Mouse (Mus musculus) 3T3-L1 (cell line): ENCODE results near the gene Rc3h1.
"Not testable (repeated sequence)": the region's sequence is repeated elsewhere in the genome, so short reads cannot be mapped to it uniquely, and the experiment has no call there.

Experiments used
- DNase-seq: peaks from one replicate; pipeline ENCODE4 v3.0.0-alpha.2; 2015; ENCODE audit warnings: low read depth, low spot score

Gene Rc3h1

GRCm38 (mm10) chr1:160906057-160906557, at the start of gene Rc3h1:
TSS of gene Rc3h1 (plus strand) at chr1:160906418.
- peak; percentile 81 for DNase-seq

DNA sequence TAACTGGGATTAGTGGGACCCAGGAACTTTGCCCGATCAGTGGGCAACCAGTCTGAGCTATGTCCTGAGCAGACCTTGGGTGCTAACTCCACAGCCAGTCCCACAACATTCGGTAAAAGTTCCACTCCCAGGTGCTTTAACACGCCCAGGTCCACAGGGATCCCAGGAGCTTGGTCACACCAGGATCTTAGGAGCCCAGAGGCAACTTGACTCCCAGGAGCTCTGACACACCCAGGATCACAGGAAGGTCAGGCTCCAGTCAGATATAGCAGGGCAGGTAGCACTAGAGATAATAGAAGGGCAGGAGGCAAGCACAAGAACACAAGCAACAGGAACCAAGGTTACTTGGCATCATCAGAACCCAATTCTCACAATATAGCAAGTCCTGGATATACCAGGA, 48.1 kb upstream of the Rc3h1 start:
- DNase-seq = no peak

- not testable (repeated sequence) for DNase-seq
Observed at GRCm38 (mm10) chr1:160859874-160860273, 46.3 kb upstream of the Rc3h1 start.

- DNase-seq = no peak
Observed at GRCm38 (mm10) chr1:160861142-160861541, 45.1 kb upstream of the Rc3h1 start.

DNA sequence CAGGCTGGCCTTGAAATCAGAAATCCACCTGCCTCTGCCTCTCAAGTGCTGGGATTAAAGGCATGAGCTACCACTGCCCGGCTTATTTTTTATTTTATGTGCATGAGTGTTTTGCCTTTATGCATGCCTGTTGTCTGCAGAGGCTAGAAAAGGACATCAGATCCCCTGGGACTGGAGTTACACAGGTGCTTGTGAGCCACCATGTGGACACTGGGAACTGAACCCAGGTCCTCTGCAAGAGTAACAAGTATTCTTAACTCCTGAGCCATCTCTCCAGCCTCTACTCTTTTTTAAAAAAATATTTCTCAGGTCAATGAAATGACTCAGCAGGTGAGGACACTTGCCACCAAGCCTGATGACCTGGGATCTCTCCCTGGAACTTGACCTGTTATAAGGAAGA, 44.6 kb upstream of the Rc3h1 start:
- no peak for DNase-seq

- DNase-seq = peak; percentile 64
Observed at GRCm38 (mm10) chr1:160863027-160863426, 43.2 kb upstream of the Rc3h1 start.

DNA sequence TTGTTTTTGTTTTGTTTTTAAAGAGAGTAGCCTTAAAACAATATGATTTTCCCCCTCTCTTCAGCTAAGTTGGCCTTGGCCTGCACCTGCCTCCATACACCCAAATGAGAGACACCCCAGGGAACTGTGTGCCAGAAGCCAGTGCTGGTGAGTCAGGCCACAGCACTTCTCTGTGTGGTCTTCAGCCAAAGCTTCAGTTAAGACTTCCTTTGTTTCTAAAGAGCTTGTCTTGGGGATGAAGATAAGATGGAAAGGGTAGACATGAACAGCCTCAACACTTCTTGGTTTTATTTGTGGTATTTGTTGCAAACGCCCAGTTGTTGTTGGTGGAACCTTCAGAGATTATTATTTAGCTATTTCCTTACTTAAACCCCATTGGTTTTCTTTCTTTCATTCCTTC, 31.5 kb upstream of the Rc3h1 start:
- peak; percentile 58 for DNase-seq

GRCm38 (mm10) chr1:160876968-160877367, 29.2 kb upstream of the Rc3h1 start:
- DNase-seq = peak; percentile 72

- DNase-seq = peak; percentile 82
Observed at GRCm38 (mm10) chr1:160878485-160878884, 27.7 kb upstream of the Rc3h1 start.

DNA sequence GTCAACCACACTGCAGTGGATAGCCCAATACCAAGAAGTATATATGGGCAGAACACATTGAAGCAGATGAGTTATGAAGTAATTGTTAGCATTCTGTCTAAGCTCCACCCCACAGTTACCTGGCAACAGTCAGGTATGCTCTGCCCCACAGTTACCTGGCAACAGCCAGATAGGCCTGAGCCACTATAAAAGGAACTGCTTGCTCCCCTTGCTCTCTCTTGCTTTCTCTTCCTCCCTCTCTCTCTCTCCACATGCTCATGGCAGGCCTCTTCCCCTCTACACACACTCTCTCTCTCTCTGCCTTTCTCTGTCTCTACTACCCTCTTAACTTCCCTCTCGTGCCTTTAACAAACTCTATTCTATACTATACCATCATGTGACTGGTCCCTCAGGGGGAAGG, 24.8 kb upstream of the Rc3h1 start:
- DNase-seq = not testable (repeated sequence)

- no peak for DNase-seq
Observed at GRCm38 (mm10) chr1:160881968-160882367, 24.2 kb upstream of the Rc3h1 start.

DNA sequence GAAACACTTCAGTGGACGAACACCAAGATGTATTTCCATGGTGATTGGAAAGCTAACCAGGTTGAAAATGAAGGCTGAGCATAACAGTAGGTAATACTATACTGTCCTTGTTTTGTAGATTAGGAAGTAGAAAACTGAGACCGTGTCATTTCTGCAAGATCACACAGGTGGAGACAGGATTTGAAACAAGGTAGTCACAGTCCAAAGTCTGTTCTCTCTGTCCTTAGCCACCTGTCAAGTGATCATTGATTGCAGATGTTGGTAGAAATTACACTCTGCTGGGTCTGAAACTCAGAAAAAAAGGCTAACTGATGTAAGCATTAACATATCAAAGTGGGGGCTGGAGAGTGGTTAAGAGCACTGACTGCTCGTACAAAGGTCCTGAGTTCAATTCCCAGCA, 21.9 kb upstream of the Rc3h1 start:
- DNase-seq = no peak

- DNase-seq = no peak
Observed at GRCm38 (mm10) chr1:160884993-160885392, 21.2 kb upstream of the Rc3h1 start.

DNA sequence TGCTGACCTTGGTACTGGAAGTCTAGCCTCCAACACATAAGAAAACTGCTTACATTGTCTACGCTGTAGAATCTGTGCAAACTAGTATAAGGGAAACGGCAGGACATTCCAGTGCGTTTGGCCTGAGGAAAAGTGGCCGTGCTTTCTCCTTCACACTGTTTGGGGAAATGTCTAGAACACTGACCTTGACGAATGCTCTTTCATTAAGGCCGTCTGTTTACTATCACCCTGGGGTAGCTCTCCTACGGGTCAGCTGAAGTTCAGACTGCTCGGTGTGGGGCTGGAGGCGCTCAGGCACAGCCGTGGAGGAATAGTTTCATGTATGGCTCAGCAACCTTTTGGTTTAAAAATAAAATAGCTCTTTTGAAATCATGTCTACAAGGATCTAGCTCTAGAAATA, 6.5 kb upstream of the Rc3h1 start:
- DNase-seq = no peak

DNA sequence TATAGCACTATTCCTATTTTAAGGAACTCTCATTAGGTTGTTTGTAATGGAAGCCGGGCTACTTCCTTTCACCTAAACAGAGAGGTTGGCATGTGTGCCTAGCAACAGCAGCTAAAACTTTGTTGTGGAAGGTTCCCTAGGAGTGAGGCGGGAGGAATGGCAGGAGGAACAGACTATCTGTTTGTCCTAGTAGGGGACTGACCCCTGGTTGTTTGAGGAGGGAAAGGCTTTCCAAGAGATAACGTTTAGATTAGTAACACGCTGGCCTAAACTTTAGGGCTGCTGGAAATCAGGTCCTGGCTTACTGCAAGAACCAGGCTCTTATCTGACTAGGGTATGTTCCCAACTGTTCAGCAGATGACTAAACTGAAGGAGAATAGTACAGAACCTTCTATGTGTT, 2.2 kb upstream of the Rc3h1 start:
- no peak for DNase-seq

DNA sequence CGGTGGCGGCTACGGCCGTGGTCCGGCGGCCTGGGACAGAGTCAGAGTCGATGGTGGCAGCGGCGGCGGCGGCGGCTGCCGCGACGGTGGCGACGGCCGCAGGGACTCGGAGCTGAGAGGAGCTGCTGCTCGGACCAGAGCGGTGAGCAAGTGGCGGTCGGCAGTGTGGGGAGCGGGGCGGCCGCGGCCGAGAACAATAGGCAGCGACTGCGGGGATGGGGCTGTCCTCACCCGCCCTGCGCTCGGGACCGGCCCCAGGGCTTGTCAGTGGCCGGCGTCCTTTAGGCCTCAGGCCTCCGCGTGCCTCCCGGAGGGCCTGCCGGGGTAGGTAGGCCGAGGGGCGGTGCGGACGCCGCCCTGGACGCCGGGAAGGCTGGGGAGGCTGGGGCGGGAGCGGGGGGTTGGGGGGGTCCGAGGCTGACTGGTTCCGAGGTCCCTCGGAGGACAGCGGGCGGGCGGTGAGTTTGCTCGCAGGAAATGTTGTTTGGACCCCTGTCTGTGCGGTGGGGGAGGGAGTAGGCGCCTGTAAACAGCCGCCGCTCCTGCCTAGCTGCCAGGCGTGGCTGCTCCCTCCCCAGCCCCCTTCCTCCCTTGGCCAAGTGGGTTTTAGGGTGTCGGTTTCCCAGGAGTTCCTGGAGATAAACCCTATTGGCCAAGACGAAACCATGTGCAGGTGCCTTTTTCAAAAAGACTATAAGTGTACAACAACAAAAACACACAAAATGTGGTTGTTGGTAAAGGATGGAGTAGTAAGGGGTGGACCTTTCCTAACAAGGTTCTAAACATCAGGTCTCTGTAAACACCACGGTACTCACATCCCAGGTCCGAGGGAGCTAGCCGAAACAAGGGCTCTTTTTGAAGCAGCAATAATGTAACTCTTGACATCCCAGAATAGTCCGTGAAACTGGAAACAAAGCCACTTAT, 602 bp downstream of the Rc3h1 start:
- peak; percentile 55 for DNase-seq

DNA sequence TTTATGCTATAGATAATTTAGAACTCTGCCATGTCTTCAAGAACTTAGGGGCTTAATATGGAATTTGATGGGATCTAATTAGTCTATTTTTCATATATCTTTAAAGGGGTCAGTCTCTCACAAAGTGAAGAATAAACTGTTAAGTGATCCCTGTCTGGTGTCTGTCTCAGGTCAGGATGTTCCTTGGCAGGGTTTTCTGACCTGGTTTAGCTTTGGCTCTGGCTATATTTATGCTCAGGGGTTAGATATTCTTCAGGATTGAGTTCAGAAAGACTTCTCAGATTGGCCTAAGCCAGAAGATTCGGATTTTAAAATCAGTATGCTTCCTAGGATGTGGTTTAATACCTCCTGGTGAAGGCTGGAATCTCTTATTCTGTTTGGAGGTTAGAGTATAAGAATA, 4.0 kb downstream of the Rc3h1 start:
- DNase-seq = no peak

GRCm38 (mm10) chr1:160910812-160911211, 4.6 kb downstream of the Rc3h1 start:
- DNase-seq = no peak

DNA sequence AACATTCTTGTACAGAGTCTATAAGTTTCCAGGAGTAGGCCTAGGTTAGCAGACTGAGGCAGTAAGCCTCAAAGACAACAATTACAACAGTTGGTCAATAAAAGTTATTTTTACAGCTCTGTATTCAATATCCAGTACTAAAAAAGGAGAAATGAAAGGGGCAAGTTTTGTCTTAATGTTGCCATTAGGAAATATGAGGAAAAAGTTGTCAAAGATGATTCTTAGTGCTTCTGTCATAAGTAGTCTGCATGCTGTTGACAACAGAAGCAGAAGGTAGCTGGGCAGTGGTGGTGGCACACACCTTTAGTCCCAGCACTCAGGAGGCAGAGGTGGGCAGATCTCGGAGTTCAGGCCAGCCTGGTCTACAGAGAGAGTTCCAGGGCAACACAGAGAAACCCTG, 13.2 kb downstream of the Rc3h1 start:
- no peak for DNase-seq

- DNase-seq = no peak
Observed at GRCm38 (mm10) chr1:160921938-160922337, 15.7 kb downstream of the Rc3h1 start.

DNA sequence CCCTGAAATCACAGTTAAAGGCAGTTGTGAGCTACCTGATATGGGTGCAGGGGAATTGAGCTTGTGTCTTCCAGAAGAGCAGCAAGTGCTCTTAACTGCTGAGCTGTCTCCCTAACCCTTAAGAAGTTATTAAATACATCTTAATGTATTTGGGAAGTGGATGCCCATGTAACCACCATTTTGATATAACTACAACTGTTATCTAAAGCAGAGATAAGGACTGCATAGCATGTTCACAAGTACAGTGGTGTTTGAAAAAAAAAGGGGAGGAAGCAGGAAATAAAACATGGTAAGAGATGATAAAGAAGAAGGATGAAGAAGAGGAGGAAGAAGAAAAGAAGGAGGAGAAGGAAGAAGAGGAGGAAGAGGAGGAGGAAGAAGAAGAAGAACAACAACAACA, 25.1 kb downstream of the Rc3h1 start:
- no peak for DNase-seq

- peak; percentile 69 for DNase-seq
Observed at GRCm38 (mm10) chr1:160933896-160934482, 27.8 kb downstream of the Rc3h1 start.

GRCm38 (mm10) chr1:160935551-160935950, 29.3 kb downstream of the Rc3h1 start:
- peak; percentile 38 for DNase-seq
